Mouse (Mus musculus): ENCODE data around the gene Slc22a2.

- TF ChIP-seq GATA1 (IDR thresholded peaks at IDR 0.05; ENCODE audit: borderline replicate concordance, low read length) = no peak
- no peak for TF ChIP-seq FLI1 (IDR thresholded peaks at IDR 0.05; ENCODE audit: low read length)
Measured at GRCm38 (mm10) chr17:12562215-12562614, 21.7 kb upstream of the Slc22a2 start.
